Mouse (Mus musculus) hindbrain, embryonic 12.5 days (tissue): ENCODE data around the gene Dusp2. TPM values are rescaled to one million over a fixed set of nuclear protein-coding genes. Genes with fewer than 3 reads are reported as not detected.

Source experiments
- ATAC-seq: fragments of 200-750 bp; cut with Nextera tagmentation; 2 replicates; pipeline ENCODE4 v1.8.0; 2017; ENCODE audit warnings: moderate TSS enrichment; ENCODE audit not compliant: low FRiP score
- H3K27ac ChIP-seq: fragments of 300-500 bp; sonication (generic); 2 replicates; pipeline ENCODE4 v1.5.1; 2016; ENCODE audit warnings: mild to moderate bottlenecking
- H3K27me3 ChIP-seq: fragments of 300-500 bp; sonication (generic); 2 replicates; pipeline ENCODE4 v1.6.1; 2016; ENCODE audit warnings: mild to moderate bottlenecking
- H3K36me3 ChIP-seq: fragments of 300-500 bp; sonication (generic); 2 replicates; pipeline ENCODE4 v1.6.1; 2016; ENCODE audit warnings: mild to moderate bottlenecking
- H3K4me1 ChIP-seq: fragments of 300-500 bp; sonication (generic); 2 replicates; pipeline ENCODE4 v1.6.1; 2016
- H3K4me2 ChIP-seq: fragments of 300-500 bp; sonication (generic); replicated peaks from 2 replicates; pipeline ENCODE4 v1.6.1; 2016; ENCODE audit warnings: mild to moderate bottlenecking
- H3K4me3 ChIP-seq: fragments of 300-500 bp; sonication (generic); 2 replicates; pipeline ENCODE4 v1.5.1; 2016; ENCODE audit warnings: mild to moderate bottlenecking
- H3K9ac ChIP-seq: fragments of 300-500 bp; sonication (generic); 2 replicates; pipeline ENCODE4 v1.6.1; 2016; ENCODE audit warnings: mild to moderate bottlenecking, moderate library complexity
- H3K9me3 ChIP-seq: fragments of 300-500 bp; sonication (generic); replicated peaks from 2 replicates; pipeline ENCODE4 v1.6.1; 2016; ENCODE audit warnings: mild to moderate bottlenecking
- WGBS: fragments of 180-500 bp; shearing (Covaris S2); methylation state at CpG from one replicate; pipeline ENCODE4 v1.1.7; 2016; 5-methylcytosine and 5-hydroxymethylcytosine counted together
- polyA plus RNA-seq: library from polyadenylated mRNA; unstranded; fragments of >200 nt; fragmentation: Nextera tagmentation; extraction: Ambion mirVana; gene quantifications from 2 replicates; pipeline ENCODE4 v1.2.1, GENCODE M21; 2016

Dusp2 gene
- polyA plus RNA-seq, 1 experiment from 2014 or later = 5.5 TPM

DNA sequence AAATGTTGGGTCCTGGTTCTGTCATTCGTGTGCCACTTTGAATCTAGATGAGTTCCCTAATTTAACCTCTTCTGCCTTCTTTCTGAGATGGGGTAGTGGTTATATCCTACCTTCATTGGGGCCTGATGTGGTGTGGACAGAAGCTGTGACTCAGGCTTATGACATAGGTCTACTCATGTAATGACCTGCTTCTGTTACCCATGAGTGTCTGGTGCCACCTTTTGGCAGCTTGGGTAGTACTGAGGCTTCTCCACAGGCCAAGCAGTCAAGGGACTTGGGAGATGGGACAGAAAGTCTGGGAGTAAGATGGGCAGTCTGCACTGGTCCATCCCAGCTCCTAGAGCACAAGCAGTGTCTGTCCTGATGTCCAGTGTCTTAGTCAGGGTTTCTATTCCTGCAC, 10.4 kb downstream of the Dusp2 start:
- ATAC-seq = no peak
- no peak overlapping the region for H3K4me3 ChIP-seq
- H3K4me1 ChIP-seq = no peaks in the 10 kb centered on the region
- no peaks in the 10 kb centered on the region for H3K36me3 ChIP-seq
- H3K4me2 ChIP-seq = no peak overlapping the region
- H3K27me3 ChIP-seq = peaks cover 5% of the 10 kb centered on the region; the same call in 1 of the 2 replicates
- no peak overlapping the region for H3K27ac ChIP-seq
- H3K9me3 ChIP-seq = no peaks in the 10 kb centered on the region
- no peak overlapping the region for H3K9ac ChIP-seq
- WGBS = 52% methylated on average over 1 of the region's 1 CpGs

DNA sequence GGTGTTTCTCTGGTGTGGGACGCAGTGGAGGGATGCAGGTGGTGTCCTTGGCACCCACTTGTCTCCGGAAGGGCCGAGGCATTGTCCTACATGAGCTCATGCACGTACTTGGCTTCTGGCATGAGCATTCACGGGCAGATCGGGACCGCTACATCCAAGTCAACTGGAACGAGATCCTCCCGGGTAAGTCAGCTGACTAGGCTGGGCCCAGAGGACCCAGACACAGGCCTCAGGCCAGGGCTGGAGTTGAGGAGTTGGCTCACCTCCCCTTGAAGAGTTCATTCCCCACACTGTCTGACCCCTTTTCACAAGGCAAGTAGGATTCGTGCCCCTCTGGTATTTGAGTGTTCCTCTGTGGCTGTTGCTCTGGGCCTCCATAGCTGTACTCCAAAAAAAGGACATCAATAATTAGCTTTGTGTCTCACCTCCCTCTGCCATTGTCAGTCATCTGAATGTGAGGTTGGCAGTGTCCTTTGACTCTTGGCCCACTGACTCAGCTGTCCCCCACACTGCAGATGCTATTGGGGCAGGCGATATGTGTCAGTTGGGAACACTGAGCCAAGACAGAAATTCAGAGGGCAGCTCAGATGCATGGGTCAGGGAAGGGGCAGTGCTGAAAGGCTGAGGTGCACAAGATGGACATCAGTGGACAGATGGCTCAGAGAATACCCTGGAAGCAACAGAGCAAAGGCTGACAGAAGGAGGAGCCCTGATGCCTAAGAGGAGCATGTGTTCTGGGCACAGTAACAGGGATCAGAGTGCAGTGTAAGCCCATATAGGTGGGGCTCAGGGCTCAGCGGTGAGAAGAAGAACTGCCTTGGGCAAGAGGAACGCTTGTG, 11.4 kb downstream of the Dusp2 start:
- Histone ChIP-seq H3K9ac (no peak overlapping the region), H3K36me3 (no peaks in the 10 kb centered on the region), H3K27ac (no peak overlapping the region), H3K4me2 (no peak overlapping the region), H3K27me3 (peaks cover 5% of the 10 kb centered on the region; the same call in 1 of the 2 replicates), H3K4me3 (no peak overlapping the region), H3K9me3 (no peaks in the 10 kb centered on the region), H3K4me1 (no peaks in the 10 kb centered on the region)
- no peak for ATAC-seq
- WGBS = 79% methylated on average over 13 of the region's 13 CpGs

DNA sequence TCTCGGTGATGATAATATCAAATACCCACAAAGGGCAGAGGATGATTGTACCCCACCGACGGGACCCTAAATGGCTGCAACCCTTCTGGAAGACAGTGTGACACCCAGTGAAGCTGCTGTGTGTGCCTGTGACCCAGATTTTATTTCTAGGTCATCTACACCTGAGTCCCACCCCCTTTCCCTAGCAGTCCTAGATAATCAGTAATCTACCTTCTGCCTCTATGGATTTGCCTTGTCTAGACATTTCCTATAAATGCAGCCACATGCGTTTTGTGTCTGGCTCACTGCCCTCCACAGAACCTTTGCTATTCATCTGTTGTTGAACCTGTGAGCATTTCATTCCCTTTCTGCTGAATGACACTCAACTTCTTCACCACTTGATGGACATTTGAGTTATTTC, 17.9 kb downstream of the Dusp2 start:
- ATAC-seq = no peak
- Histone ChIP-seq H3K27me3 (peaks cover 9% of the 10 kb centered on the region), H3K9ac (no peak overlapping the region), H3K36me3 (no peaks in the 10 kb centered on the region), H3K9me3 (no peaks in the 10 kb centered on the region), H3K4me3 (no peak overlapping the region), H3K4me2 (no peak overlapping the region), H3K4me1 (no peaks in the 10 kb centered on the region), H3K27ac (no peak overlapping the region)
- WGBS = 89% methylated on average over 4 of the region's 4 CpGs

DNA sequence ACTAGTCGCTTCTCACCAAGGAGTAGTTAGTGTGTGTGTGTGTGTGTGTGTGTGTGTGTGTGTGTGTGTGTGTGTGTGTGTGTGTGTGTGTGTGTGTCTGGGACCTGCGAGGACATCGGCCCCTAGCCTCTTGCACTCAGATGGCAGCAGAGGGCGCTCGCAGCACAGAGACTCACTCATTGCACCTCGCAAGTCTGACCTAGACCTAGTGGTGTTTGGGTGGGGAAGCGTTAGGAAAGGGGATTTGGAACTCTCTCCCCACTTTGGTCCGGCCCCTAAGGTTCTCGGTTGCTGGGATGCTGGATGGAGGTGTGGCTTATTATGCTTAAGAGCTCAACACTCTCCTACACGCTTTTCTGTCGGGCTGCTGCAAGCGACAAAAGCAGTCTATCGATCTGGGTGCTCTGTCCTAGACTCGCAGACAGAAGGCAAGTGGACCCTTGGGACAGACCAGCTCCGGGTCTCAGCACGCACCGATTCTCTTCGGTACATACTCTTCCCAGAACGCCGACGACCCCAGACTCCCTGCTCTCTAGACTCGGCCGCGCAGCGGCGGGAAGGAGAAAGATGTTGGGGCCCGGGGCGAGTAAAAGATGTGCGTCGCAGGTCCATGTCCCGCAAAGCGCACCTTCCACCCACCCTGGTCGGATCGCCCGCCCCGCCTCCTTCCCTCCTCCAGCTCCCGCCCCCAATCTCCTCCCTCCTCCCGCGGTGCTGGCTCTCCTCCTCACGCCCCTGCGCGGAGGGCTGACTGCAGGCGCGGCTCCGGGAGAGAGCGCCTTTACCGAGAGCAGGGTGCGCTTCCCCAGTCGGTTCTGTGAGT, 26.7 kb downstream of the Dusp2 start, which contains the start of gene Adra2b:
TSS of gene Adra2b (plus strand) at position 750 of the 823 bp plus-strand sequence.
- H3K27ac ChIP-seq = no peak within 1 kb of the TSS
- no peaks in the 10 kb centered on the region for H3K9me3 ChIP-seq
- peak within 1 kb of the TSS; percentile 75 for H3K4me2 ChIP-seq
- H3K4me1 ChIP-seq = peaks cover 17% of the 10 kb centered on the region
- peak within 1 kb of the TSS; percentile 39 for H3K4me3 ChIP-seq
- H3K9ac ChIP-seq = peak within 1 kb of the TSS; percentile 35
- H3K27me3 ChIP-seq = peaks cover 78% of the 10 kb centered on the region
- peak; percentile 77 for ATAC-seq
- WGBS = under 1% methylated on average over 47 of the region's 49 CpGs
- no peaks in the 10 kb centered on the region for H3K36me3 ChIP-seq

DNA sequence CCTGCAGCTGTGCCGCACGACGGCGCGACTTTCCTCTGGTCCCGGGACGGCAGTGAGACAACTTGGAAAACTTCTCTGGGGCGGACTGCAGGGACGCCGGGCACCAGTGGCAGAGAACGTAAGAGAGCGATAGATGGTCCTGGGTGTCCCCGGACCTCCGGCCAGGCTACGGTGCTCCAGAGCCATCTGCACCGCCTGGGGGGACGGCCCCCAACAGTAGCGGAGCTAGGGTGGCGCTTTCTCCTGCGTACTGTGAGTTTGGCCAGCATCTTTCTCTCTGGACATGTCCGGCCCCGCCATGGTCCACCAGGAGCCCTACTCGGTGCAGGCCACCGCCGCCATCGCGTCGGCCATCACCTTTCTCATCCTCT, 27.3 kb downstream of the Dusp2 start:
- Histone ChIP-seq H3K9me3 (no peaks in the 10 kb centered on the region), H3K36me3 (no peaks in the 10 kb centered on the region), H3K4me2 (peak overlapping the region; percentile 75), H3K27ac (no peak overlapping the region), H3K9ac (peak overlapping the region; percentile 28), H3K4me1 (peaks cover 17% of the 10 kb centered on the region), H3K4me3 (peak overlapping the region; percentile 39), H3K27me3 (peaks cover 78% of the 10 kb centered on the region)
- peak; percentile 20; the same call in 1 of the 2 replicates for ATAC-seq
- 3% methylated on average over 28 of the region's 28 CpGs for WGBS

DNA sequence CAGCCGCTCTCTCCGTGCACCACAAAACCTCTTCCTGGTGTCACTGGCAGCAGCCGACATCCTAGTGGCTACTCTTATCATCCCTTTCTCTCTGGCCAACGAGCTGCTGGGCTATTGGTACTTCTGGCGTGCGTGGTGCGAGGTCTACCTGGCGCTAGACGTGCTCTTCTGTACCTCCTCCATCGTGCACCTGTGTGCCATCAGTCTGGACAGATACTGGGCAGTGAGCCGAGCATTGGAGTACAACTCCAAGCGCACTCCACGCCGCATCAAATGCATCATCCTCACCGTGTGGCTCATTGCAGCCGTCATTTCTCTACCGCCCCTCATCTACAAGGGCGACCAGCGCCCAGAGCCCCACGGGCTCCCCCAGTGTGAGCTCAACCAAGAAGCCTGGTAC, 27.7 kb downstream of the Dusp2 start:
- Histone ChIP-seq H3K4me2 (peak overlapping the region; percentile 75), H3K27me3 (peaks cover 76% of the 10 kb centered on the region), H3K4me1 (peaks cover 17% of the 10 kb centered on the region), H3K36me3 (no peaks in the 10 kb centered on the region), H3K27ac (no peak overlapping the region), H3K4me3 (peak overlapping the region; percentile 39), H3K9me3 (no peaks in the 10 kb centered on the region), H3K9ac (no peak overlapping the region; the same call in 1 of the 2 replicates)
- WGBS = 6% methylated on average over 20 of the region's 20 CpGs
- no peak for ATAC-seq

DNA sequence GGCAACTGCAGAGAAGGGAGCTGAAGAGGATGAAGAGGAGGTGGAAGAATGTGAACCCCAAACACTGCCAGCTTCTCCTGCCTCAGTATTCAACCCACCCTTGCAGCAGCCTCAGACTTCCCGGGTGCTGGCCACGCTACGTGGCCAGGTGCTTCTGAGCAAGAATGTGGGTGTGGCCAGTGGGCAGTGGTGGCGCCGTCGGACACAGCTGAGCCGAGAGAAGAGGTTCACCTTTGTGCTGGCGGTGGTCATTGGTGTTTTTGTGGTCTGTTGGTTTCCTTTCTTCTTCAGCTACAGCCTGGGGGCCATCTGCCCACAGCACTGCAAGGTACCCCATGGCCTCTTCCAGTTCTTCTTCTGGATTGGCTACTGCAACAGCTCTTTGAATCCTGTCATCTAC, 28.5 kb downstream of the Dusp2 start:
- no peak overlapping the region for H3K9ac ChIP-seq
- no peak for ATAC-seq
- peak overlapping the region; percentile 39; the same call in 1 of the 2 replicates for H3K4me3 ChIP-seq
- no peak overlapping the region for H3K27ac ChIP-seq
- no peaks in the 10 kb centered on the region for H3K36me3 ChIP-seq
- H3K4me1 ChIP-seq = peaks cover 17% of the 10 kb centered on the region
- 20% methylated on average over 7 of the region's 8 CpGs for WGBS
- H3K9me3 ChIP-seq = no peaks in the 10 kb centered on the region
- peaks cover 74% of the 10 kb centered on the region for H3K27me3 ChIP-seq
- H3K4me2 ChIP-seq = 0 out of 2 replicates have a peak overlapping the region, but pooled peaks have one; percentile 75

DNA sequence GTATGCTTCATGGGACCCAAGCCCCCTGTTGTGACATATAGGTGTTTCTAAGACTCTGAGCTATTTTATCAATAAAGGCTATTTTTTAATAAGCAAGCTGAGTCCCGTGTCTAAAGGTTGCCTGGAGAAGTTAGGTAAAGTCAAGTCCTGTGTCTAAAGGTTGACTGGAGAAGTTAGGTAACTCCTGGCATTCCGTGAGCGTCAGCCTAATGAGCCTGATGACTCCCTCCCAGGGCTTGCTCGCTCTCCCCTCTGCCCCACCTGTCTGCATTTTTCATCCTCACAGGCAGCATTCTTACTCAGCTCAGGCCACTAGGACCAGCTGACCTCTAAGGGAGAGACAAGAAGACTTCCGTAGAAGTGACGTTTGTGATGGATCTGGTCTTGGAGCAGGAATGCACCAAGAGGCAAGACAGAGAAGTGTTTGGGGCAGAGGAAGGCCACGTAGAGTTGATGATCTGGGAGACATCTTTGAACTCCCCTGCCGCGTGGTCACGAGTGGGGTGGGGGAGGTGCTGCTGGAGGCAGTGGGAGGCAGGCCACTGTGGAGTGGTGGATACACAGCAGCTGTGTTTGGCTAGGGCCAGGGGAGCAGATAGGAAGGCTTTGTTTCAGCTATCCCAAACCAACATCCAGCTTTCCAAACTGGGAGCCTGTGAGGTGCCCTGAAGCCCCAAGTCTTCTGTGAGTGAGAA, 31.3 kb downstream of the Dusp2 start:
- Histone ChIP-seq H3K27ac (no peak overlapping the region), H3K9me3 (no peaks in the 10 kb centered on the region), H3K4me2 (no peak overlapping the region), H3K4me3 (no peak overlapping the region), H3K4me1 (peaks cover 29% of the 10 kb centered on the region), H3K9ac (no peak overlapping the region; the same call in 1 of the 2 replicates), H3K27me3 (peaks cover 52% of the 10 kb centered on the region), H3K36me3 (no peaks in the 10 kb centered on the region)
- ATAC-seq = no peak
- WGBS = 70% methylated on average over 10 of the region's 10 CpGs

DNA sequence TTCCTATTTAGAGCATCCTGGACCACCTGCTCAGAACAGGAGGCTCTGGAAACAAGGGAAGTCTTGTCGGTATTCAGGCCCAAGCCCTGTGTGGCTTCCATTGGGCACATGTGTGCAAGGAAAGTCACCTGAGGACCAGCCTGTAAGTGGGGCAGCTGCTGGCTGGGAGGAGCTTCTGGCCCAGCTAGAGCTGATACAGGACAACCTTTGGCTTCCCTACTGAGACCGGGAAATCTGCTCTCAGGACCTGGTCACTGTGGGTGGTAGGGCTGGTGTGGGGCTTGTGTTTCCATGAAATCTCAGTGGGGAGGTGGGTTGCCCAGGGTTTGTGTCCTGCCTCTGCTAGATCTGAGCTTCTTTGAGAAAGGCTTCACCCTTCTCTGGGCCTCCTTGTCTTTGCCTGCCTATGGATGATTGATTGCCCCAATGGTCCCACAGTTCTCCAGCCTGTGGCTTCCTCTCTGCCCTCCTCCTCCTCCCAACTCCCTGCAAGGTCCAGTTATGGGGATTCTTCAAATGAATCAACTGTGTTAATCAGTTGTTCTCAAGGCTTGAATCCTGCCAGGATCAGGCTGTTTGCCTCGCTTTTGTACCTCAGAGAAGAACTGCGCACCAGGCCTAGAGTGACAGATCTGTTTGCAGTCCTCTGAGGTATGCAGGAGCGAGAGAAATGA, 33.9 kb downstream of the Dusp2 start:
- no peak for ATAC-seq
- no peak overlapping the region for H3K27ac ChIP-seq
- H3K27me3 ChIP-seq = peaks cover 26% of the 10 kb centered on the region
- H3K4me1 ChIP-seq = peaks cover 12% of the 10 kb centered on the region
- no peak overlapping the region for H3K4me3 ChIP-seq
- WGBS = 49% methylated on average over 5 of the region's 5 CpGs
- H3K9me3 ChIP-seq = no peaks in the 10 kb centered on the region
- no peaks in the 10 kb centered on the region for H3K36me3 ChIP-seq
- H3K9ac ChIP-seq = no peak overlapping the region
- no peak overlapping the region for H3K4me2 ChIP-seq

DNA sequence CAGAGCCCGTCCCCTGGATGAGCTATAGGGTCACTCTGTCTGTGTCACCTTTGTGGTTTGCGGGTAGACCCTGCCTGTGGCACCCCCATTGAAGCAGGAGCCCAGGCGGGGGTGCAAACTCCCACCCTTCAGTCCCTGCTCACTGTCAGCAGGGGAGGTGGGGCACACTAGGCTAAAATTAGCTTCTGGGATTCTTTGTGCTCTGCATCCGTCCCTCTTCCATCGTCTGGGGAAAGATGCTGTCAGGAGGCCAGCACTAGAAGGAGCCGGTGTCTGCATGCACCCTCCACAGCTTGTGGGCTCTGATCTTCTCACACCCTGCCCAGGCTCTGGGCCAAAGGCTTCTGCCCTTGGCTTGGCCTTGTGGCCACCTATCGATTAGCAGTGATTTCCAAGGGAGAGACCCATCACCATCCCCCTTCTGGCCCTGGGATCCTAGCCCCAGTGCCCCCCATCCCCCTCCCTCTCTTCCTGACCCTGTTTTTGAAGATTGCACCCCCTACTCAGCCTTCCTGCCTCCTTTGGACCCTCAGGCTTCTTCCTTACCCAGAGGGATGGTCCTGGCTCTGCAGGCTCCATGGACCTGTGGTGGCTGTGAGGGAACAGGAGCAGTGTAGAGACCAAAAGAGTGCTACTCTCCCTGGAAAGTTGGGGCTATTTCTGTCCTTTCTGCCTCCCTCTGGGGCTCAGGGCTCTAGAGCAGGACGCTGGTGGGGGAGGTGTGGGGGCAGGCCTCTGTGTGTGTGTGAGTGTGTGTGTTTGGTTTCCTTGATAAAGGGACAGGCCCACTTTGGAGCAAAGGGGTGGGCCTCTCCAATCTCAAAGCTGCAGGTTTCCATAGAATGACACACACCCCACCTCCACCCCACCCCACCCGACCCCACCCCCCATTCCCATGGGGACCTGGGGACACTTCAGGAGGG, 34.9 kb downstream of the Dusp2 start:
- H3K9ac ChIP-seq = 0 out of 2 replicates have a peak overlapping the region, but pooled peaks have one; percentile 4
- H3K27me3 ChIP-seq = peaks cover 19% of the 10 kb centered on the region
- WGBS = 46% methylated on average over 9 of the region's 9 CpGs
- no peak overlapping the region for H3K4me2 ChIP-seq
- H3K4me1 ChIP-seq = peaks cover 12% of the 10 kb centered on the region
- H3K27ac ChIP-seq = no peak overlapping the region
- H3K9me3 ChIP-seq = no peaks in the 10 kb centered on the region
- H3K4me3 ChIP-seq = no peak overlapping the region
- H3K36me3 ChIP-seq = no peaks in the 10 kb centered on the region
- no peak for ATAC-seq

DNA sequence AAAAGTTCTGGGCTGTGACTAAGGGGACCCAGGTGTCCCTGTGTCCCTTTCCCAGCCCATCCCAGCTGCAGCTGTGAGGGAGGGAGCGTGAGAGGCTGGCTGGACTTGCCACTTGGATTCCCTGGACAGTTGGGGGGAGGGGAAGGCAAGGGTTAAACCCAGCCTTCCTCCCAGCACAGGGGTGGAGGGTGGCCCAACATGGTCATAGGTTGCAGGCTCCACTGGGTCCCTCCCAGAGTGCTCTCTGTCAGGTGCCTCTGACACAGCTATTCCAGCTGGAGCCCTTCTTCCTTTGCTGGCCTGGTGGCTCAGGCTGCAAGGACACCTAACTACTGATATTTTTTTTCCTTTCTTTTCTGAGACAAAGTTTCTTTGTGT, 35.5 kb downstream of the Dusp2 start:
- H3K4me1 ChIP-seq = peaks cover 12% of the 10 kb centered on the region
- WGBS = 75% methylated on average over 1 of the region's 1 CpGs
- H3K9me3 ChIP-seq = no peaks in the 10 kb centered on the region
- no peak overlapping the region for H3K4me3 ChIP-seq
- H3K9ac ChIP-seq = no peak overlapping the region
- no peaks in the 10 kb centered on the region for H3K36me3 ChIP-seq
- no peak overlapping the region for H3K27ac ChIP-seq
- H3K27me3 ChIP-seq = peaks cover 16% of the 10 kb centered on the region
- no peak overlapping the region for H3K4me2 ChIP-seq
- peak; percentile 43; the same call in 1 of the 2 replicates for ATAC-seq
